Mouse (Mus musculus) intestine, embryonic 14.5 days (tissue): ENCODE results near the gene Upf3b. TPM values are rescaled to one million over a fixed set of nuclear protein-coding genes. Genes with fewer than 3 reads are reported as not detected.

ENCODE experiments used
- ATAC-seq: fragments of 200-750 bp; cut with Nextera tagmentation; replicated peaks from 2 replicates; pipeline ENCODE4 v1.8.0; 2017; ENCODE audit warnings: low read depth, moderate number of reproducible peaks, moderate TSS enrichment, moderate library complexity; ENCODE audit not compliant: low FRiP score, low TSS enrichment
- DNase-seq: peaks from one replicate; pipeline ENCODE4 v3.0.0-alpha.2; 2018; ENCODE audit warnings: low spot score
- H3K27ac ChIP-seq: fragments of 300-500 bp; sonication (generic); 2 replicates; pipeline ENCODE4 v1.5.1; 2014; ENCODE audit warnings: low read depth, mild to moderate bottlenecking, control low read depth
- H3K27me3 ChIP-seq: fragments of 300-500 bp; sonication (generic); replicated peaks from 2 replicates; pipeline ENCODE4 v1.6.1; 2014; ENCODE audit warnings: low read length, control low read depth; ENCODE audit not compliant: control insufficient read depth, insufficient read depth
- H3K36me3 ChIP-seq: fragments of 300-500 bp; sonication (generic); 2 replicates; pipeline ENCODE4 v1.6.1; 2014; ENCODE audit warnings: low read length, control low read depth; ENCODE audit not compliant: control insufficient read depth, insufficient read depth
- H3K4me1 ChIP-seq: fragments of 300-500 bp; sonication (generic); replicated peaks from 2 replicates; pipeline ENCODE4 v1.6.1; 2014; ENCODE audit warnings: low read length, control low read depth, mixed read lengths; ENCODE audit not compliant: control insufficient read depth, insufficient read depth
- H3K4me2 ChIP-seq: fragments of 300-500 bp; sonication (generic); 2 replicates; pipeline ENCODE4 v1.6.1; 2014; ENCODE audit warnings: low read length
- H3K4me3 ChIP-seq: fragments of 300-500 bp; sonication (generic); 2 replicates; pipeline ENCODE4 v1.5.1; 2014; ENCODE audit warnings: low read depth, low read length, control low read depth, mixed read lengths
- H3K9ac ChIP-seq: fragments of 300-500 bp; sonication (generic); 2 replicates; pipeline ENCODE4 v1.6.1; 2014; ENCODE audit warnings: mild to moderate bottlenecking, low read length
- H3K9me3 ChIP-seq: fragments of 300-500 bp; sonication (generic); 2 replicates; pipeline ENCODE4 v1.6.1; 2016; ENCODE audit warnings: low read length, control low read depth; ENCODE audit not compliant: control insufficient read depth
- WGBS: fragments of 180-500 bp; shearing (Covaris S2); extraction: QIAGEN DNeasy Blood & Tissue Kit; methylation state at CpG from one replicate; pipeline ENCODE4 v1.1.7; 2014; 5-methylcytosine and 5-hydroxymethylcytosine counted together
- polyA plus RNA-seq: library from polyadenylated mRNA; unstranded; fragments of >200 nt; fragmentation: Nextera tagmentation; extraction: Ambion mirVana; gene quantifications from 2 replicates; pipeline ENCODE4 v1.2.1, GENCODE M21; 2014

Gene Upf3b
- polyA plus RNA-seq, 1 experiment from 2014 or later: 16.7 TPM

- Histone ChIP-seq H3K9me3 (no peaks in the 10 kb centered on the region), H3K4me1 (no peaks in the 10 kb centered on the region), H3K27me3 (no peaks in the 10 kb centered on the region), H3K36me3 (no peaks in the 10 kb centered on the region), H3K4me2 (no peak overlapping the region), H3K27ac (no peak overlapping the region), H3K9ac (no peak overlapping the region), H3K4me3 (no peak overlapping the region)
- 61% methylated on average over 3 of the region's 3 CpGs for WGBS
- no peak for DNase-seq
- no peak for ATAC-seq
These were observed 9.5 kb upstream of the Upf3b start for GRCm38 (mm10) chrX:37119585-37119984.

DNA sequence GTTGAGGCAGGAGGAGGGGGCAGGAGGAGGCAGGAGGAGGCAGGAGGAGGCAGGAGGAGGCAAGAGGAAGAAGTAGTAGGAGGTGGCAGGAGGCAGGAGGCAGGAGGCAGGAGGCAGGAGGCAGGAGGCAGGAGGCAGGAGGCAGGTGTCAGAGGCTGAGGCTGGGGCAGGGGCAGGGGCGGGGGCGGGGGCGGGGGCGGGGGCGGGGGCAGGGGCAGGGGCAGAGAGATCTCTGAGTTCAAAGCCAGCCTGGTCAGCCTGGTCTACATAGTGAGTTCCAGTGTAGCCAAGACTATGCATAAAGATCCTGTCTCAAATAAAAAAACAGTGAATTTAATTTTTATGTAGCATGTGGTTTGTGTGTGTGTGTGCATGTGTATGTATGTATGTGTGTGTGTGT is 7.0 kb upstream of the Upf3b start:
- Histone ChIP-seq H3K36me3 (no peaks in the 10 kb centered on the region), H3K4me1 (no peaks in the 10 kb centered on the region), H3K9ac (no peak overlapping the region), H3K27ac (no peak overlapping the region), H3K4me3 (no peak overlapping the region), H3K27me3 (no peaks in the 10 kb centered on the region), H3K4me2 (no peak overlapping the region), H3K9me3 (no peaks in the 10 kb centered on the region)
- DNase-seq (no peak), ATAC-seq (no peak)
- WGBS: no CpG with 5 or more reads among the region's 5 CpGs

DNA sequence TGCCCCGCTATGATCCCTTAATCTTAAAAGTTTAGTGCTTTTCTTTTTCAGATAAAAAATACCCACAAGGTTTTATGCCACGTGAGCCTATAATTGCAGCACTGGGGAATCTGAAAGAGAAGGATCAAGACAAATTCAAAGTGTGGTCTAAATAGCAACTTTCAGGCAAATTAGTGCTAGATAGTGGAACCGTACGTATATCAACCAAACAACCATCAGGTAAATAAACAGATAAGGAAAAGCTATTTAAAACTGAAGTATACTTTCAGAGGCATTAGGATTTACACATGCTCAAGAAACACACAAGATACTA is 715 bp upstream of the Upf3b start:
- H3K27me3 ChIP-seq: no peaks in the 10 kb centered on the region
- no peak overlapping the region for H3K27ac ChIP-seq

DNA sequence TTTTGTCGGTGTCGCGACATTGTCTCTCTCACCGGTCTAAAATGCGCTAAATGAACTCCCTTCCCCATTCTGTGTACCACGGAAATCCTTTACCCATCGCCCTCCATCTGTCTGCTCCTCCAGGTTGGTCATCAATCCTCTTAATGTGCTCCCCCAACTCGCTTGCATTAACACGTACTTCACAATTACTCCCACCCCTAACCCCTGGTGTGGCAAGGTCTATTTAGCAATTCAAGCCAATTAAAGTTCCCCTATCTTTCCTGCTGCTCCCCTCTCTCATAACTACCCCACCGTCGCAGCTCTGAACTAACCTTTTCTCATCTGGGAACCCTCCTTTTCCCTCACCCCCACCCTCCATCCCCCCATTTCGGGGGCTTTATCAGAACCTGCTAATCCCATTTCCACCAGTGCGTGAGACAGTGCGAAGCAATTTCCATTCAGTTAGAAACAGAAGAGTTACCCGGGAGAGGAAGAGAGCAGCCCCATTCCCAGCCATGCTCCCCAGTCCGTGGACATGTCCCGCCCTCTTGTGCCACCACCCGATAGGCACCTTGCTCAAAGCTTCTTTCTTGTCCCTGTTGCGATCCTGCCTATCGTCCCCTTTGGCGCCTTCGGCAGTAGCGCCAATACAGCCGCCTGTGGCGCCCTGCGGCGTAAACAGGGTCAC is 463 bp downstream of the Upf3b start:
- no peaks in the 10 kb centered on the region for H3K27me3 ChIP-seq
- peak overlapping the region; percentile 68 for H3K4me2 ChIP-seq
- peak overlapping the region; percentile 57 for H3K4me3 ChIP-seq
- ATAC-seq (peak; percentile 54), DNase-seq (no peak)
- no peaks in the 10 kb centered on the region for H3K4me1 ChIP-seq
- H3K27ac ChIP-seq: peak overlapping the region; percentile 80
- H3K9ac ChIP-seq: peak overlapping the region; percentile 59
- 9% methylated on average over 27 of the region's 27 CpGs for WGBS
- H3K36me3 ChIP-seq: peaks cover 5% of the 10 kb centered on the region; the same call in 1 of the 2 replicates
- H3K9me3 ChIP-seq: no peaks in the 10 kb centered on the region

More for the DNA sequence above, 715 bp upstream of the Upf3b start:
- peak overlapping the region; percentile 26 for H3K4me2 ChIP-seq
- H3K9me3 ChIP-seq: no peaks in the 10 kb centered on the region
- H3K4me1 ChIP-seq: no peaks in the 10 kb centered on the region
- no peak overlapping the region for H3K4me3 ChIP-seq
- H3K36me3 ChIP-seq: no peaks in the 10 kb centered on the region
- 84% methylated on average over 4 of the region's 4 CpGs for WGBS
- ATAC-seq (no peak), DNase-seq (no peak)
- no peak overlapping the region for H3K9ac ChIP-seq

GRCm38 (mm10) chrX:37103826-37104225 is 6.3 kb downstream of the Upf3b start:
- Histone ChIP-seq H3K9me3 (no peaks in the 10 kb centered on the region), H3K36me3 (peaks cover 18% of the 10 kb centered on the region; the same call in 1 of the 2 replicates), H3K27ac (no peak overlapping the region), H3K4me1 (no peaks in the 10 kb centered on the region), H3K4me3 (no peak overlapping the region), H3K9ac (no peak overlapping the region), H3K27me3 (no peaks in the 10 kb centered on the region), H3K4me2 (no peak overlapping the region)
- 84% methylated on average over 2 of the region's 2 CpGs for WGBS
- ATAC-seq (no peak), DNase-seq (no peak)

DNA sequence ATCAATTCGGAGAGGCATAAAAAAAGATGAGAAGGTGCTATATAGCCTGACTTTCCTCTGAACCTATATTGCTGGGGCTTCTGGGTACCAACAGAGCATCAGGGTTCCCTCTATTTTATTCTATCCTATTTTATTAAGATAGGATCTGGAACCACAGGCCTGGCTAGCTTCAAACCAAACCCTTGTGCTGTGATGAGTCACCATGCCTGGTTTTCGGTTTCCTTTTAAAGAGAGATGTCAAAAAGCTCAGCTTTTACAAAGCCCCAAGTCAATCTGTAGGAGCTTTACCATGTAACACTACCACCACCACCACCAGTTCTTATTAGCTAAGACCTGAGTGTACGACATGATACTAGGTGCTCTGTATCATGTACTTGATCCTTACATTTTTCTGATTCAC is 11.4 kb downstream of the Upf3b start:
- DNase-seq: no peak
- 89% methylated on average over 3 of the region's 3 CpGs for WGBS
- H3K9ac ChIP-seq: no peak overlapping the region
- H3K4me3 ChIP-seq: no peak overlapping the region
- no peaks in the 10 kb centered on the region for H3K4me1 ChIP-seq
- H3K4me2 ChIP-seq: no peak overlapping the region
- ATAC-seq: no peak
- no peaks in the 10 kb centered on the region for H3K27me3 ChIP-seq
- H3K9me3 ChIP-seq: no peaks in the 10 kb centered on the region
- peaks cover 28% of the 10 kb centered on the region; the same call in 1 of the 2 replicates for H3K36me3 ChIP-seq
- no peak overlapping the region for H3K27ac ChIP-seq

GRCm38 (mm10) chrX:37095106-37095768 is 14.9 kb downstream of the Upf3b start:
- peaks cover 29% of the 10 kb centered on the region for H3K36me3 ChIP-seq
- 94% methylated on average over 11 of the region's 11 CpGs for WGBS
- H3K4me3 ChIP-seq: no peak overlapping the region
- ATAC-seq (no peak), DNase-seq (no peak)
- H3K27me3 ChIP-seq: no peaks in the 10 kb centered on the region
- no peaks in the 10 kb centered on the region for H3K9me3 ChIP-seq
- H3K9ac ChIP-seq: no peak overlapping the region
- H3K4me1 ChIP-seq: no peaks in the 10 kb centered on the region
- no peak overlapping the region for H3K27ac ChIP-seq
- no peak overlapping the region for H3K4me2 ChIP-seq

- Histone ChIP-seq H3K27me3 (no peaks in the 10 kb centered on the region), H3K9ac (no peak overlapping the region)
These were observed 18.7 kb downstream of the Upf3b start for GRCm38 (mm10) chrX:37091457-37091856.

DNA sequence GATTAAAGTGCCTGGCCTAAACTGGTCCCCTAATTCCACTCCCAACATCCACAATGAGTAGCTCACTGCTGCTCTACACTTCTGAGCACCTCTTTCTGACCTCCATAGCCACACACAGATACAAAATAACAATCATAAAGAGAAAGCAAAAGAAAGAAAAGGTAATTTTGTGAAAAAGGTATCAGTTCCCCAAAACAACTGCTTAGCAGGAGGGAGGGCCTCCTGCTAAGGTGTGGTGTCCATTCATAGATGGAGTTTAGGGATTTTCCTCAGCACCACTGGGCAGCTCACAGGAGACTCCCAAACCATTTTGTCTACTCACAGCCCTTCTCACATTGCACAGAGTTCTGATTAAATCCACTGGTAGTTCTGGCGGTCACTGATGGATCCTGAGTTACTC is 21.3 kb downstream of the Upf3b start:
- H3K9me3 ChIP-seq: no peaks in the 10 kb centered on the region
- DNase-seq: no peak
- H3K4me2 ChIP-seq: no peak overlapping the region
- 88% methylated on average over 1 of the region's 1 CpGs for WGBS
- no peak overlapping the region for H3K27ac ChIP-seq
- no peak overlapping the region for H3K4me3 ChIP-seq
- no peak for ATAC-seq
- peaks cover 8% of the 10 kb centered on the region for H3K36me3 ChIP-seq
- H3K4me1 ChIP-seq: no peaks in the 10 kb centered on the region
- no peaks in the 10 kb centered on the region for H3K27me3 ChIP-seq
- H3K9ac ChIP-seq: no peak overlapping the region

More at GRCm38 (mm10) chrX:37091457-37091856, 18.7 kb downstream of the Upf3b start:
- ATAC-seq (no peak), DNase-seq (no peak)
- Histone ChIP-seq H3K36me3 (peaks cover 11% of the 10 kb centered on the region), H3K4me2 (no peak overlapping the region), H3K9me3 (no peaks in the 10 kb centered on the region), H3K4me3 (no peak overlapping the region), H3K4me1 (no peaks in the 10 kb centered on the region), H3K27ac (no peak overlapping the region)
- 70% methylated on average over 3 of the region's 3 CpGs for WGBS
